Mouse (Mus musculus): Measurements from ENCODE around the gene Neo1. TPM values are rescaled to one million over a fixed set of nuclear protein-coding genes. Genes with fewer than 3 reads are reported as not detected.

Gene Neo1
- total and polyA plus RNA-seq, 3 experiments, result 0.85 to 2.1 (median 1.4) TPM

DNA sequence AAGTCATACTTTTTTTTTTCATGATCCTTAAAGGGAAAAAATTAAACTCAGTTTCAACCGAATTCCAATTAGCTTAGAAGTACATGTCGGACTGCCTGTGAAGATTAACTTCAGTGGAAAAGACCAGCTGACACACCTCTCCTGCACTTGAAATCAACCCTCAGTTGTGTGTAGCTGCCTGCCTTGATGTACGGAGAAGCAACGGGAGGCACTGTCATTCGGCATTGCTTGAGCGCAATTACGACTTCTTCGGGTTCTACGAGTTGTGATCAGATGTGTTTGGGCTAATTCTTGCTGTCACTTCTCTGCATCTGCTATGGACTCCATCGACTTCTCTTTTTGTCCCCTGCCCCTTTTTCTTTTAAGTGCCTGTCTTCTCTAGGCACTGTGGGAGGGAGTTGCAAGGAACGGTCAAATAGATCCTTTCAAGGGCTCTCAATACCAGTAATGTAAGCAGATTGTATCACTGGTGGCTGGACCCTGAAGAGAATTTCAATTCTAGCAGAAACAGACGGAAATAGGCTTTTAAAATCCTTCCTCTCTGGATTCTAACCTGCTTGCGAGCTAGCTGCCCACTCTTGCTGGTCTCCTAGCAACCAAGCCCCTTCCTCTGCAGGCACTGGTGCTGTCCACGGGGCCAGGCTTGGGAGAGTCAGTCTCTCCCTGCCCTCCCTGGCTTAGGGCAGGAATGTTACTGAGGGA, 36.0 kb upstream of the Neo1 start:
- H3K79me2 ChIP-seq (replicated peaks; ENCODE audit: control insufficient read depth, extremely low read depth, insufficient read depth, poor library complexity, severe bottlenecking), result no peaks in the 10 kb centered on the region
- H3K36me3 ChIP-seq (replicated peaks in 1 of 2; ENCODE audit: control insufficient read depth in 1 of 2, insufficient read depth in 1 of 2, low read length in 1 of 2), result no peaks in the 10 kb centered on the region
- H3K4me3 ChIP-seq (replicated peaks in 1 of 3; ENCODE audit: low read depth in 2 of 3, low read length in 2 of 3, poor library complexity in 1 of 3), result no peak overlapping the region
- H3K9me3 ChIP-seq (replicated peaks; ENCODE audit: low read length), result no peaks in the 10 kb centered on the region
- H3K4me2 ChIP-seq (ENCODE audit: insufficient read depth, low read depth, poor library complexity, severe bottlenecking), result no peak overlapping the region
- H3K27ac ChIP-seq (ENCODE audit: insufficient read depth, low read depth), result no peak overlapping the region
- no peak for TF ChIP-seq E2F4 (IDR thresholded peaks at IDR 0.05; ENCODE audit: insufficient replicate concordance, low read depth, low read length)
- TF ChIP-seq ELF1 (IDR thresholded peaks at IDR 0.05; ENCODE audit: low read depth, low read length), result no peak
- no peak for TF ChIP-seq CHD2 (IDR thresholded peaks at IDR 0.05; ENCODE audit: low read length)
- TF ChIP-seq EP300 (IDR thresholded peaks at IDR 0.05; ENCODE audit: low read length), result no peak
- dilution Hi-C loops (cut with MboI; ENCODE audit: extremely low pct_ligation_motif_present, extremely low pct_unique_long_range_greater_than_20kb, low sequenced_read_pairs) (no loop called here), in situ Hi-C loops (cut with MboI; ENCODE audit: low pct_ligation_motif_present, low pct_unique_long_range_greater_than_20kb, low sequenced_read_pairs) (no loop called here)
- H3K27me3 ChIP-seq (replicated peaks), result no peaks in the 10 kb centered on the region
- H3K9ac ChIP-seq (ENCODE audit: insufficient read depth, low read depth), result no peak overlapping the region
- no peaks in the 10 kb centered on the region for H3K4me1 ChIP-seq (ENCODE audit: control insufficient read depth in 1 of 2, insufficient read depth in 2 of 2)
- no peak for DNase-seq (ENCODE audit: extremely low read depth)

DNA sequence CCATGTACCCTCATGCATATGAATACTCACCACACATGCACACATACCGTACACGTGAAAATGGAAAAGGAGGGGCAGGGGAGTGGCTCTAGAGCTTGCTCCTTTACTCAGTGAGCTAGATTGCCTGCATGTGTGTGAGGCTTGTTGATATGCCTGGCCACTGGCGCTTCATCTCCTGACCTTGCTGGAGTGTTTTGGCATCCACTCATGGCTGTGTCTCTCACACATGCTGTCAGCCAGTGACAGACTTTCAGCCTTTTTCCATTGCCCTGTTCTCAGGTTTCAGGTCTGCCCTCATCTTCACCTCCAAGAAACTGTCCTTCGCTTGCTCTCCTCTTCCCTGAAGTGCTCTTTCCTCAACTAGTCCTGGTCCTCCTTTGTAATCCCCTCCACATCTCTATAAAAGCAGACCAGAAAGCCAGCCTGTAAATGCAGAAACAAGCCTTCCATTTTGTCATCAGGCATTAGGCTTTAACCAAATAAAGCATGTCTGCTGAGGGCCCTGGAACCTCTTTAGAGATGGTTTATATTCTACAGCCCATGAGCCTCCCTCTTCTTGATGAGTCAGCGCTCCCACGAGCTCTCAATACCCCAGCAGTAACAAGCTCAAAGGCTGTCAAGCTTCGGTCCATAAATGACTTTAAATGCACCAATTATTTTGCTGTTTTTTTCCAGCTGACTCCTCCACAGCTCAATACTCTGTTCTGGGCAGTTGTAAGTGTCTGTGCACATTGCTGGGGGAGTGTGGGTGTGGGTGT, 35.2 kb upstream of the Neo1 start:
- no peak overlapping the region for H3K4me3 ChIP-seq (replicated peaks in 1 of 3; ENCODE audit: low read depth in 2 of 3, low read length in 2 of 3, poor library complexity in 1 of 3)
- TF ChIP-seq CHD1 (IDR thresholded peaks at IDR 0.05; ENCODE audit: low read depth, low read length), result no peak
- no peak for TF ChIP-seq NRF1 (IDR thresholded peaks at IDR 0.05; ENCODE audit: low read depth, low read length)
- TF ChIP-seq PAX5 (IDR thresholded peaks at IDR 0.05; ENCODE audit: low read length), result no peak
- no peak for TF ChIP-seq USF1 (IDR thresholded peaks at IDR 0.05; ENCODE audit: low read depth, low read length)
- no peak for TF ChIP-seq NELFE (IDR thresholded peaks at IDR 0.05; ENCODE audit: low read depth, low read length)
- no peak for TF ChIP-seq MAZ (IDR thresholded peaks at IDR 0.05; ENCODE audit: low read depth, low read length)
- no peak for TF ChIP-seq CTCF (conservative IDR thresholded peaks at IDR 0.05 in 1 of 2, IDR thresholded peaks at IDR 0.05 in 1 of 2; ENCODE audit: low read depth in 2 of 2, low read length in 2 of 2)
- TF ChIP-seq MEF2A (IDR thresholded peaks at IDR 0.05; ENCODE audit: borderline replicate concordance, low read depth, low read length), result no peak
- no peak for TF ChIP-seq KAT2A (IDR thresholded peaks at IDR 0.05; ENCODE audit: insufficient replicate concordance, low read length)
- TF ChIP-seq SMC3 (IDR thresholded peaks at IDR 0.05; ENCODE audit: low read depth, low read length), result no peak
- no peak for TF ChIP-seq BHLHE40 (IDR thresholded peaks at IDR 0.05; ENCODE audit: low read depth, low read length)
- H3K27me3 ChIP-seq (replicated peaks), result no peaks in the 10 kb centered on the region
- no peaks in the 10 kb centered on the region for H3K4me1 ChIP-seq (ENCODE audit: control insufficient read depth in 1 of 2, insufficient read depth in 2 of 2)
- H3K9me3 ChIP-seq (replicated peaks; ENCODE audit: low read length), result no peaks in the 10 kb centered on the region
- H3K79me2 ChIP-seq (replicated peaks; ENCODE audit: control insufficient read depth, extremely low read depth, insufficient read depth, poor library complexity, severe bottlenecking), result no peaks in the 10 kb centered on the region
- H3K4me2 ChIP-seq (ENCODE audit: insufficient read depth, low read depth, poor library complexity, severe bottlenecking), result no peak overlapping the region
- DNase-seq (ENCODE audit: extremely low read depth), result no peak
- H3K36me3 ChIP-seq (replicated peaks in 1 of 2; ENCODE audit: control insufficient read depth in 1 of 2, insufficient read depth in 1 of 2, low read length in 1 of 2), result no peaks in the 10 kb centered on the region
- H3K9ac ChIP-seq (ENCODE audit: insufficient read depth, low read depth), result no peak overlapping the region
- dilution Hi-C loops (cut with MboI; ENCODE audit: extremely low pct_ligation_motif_present, extremely low pct_unique_long_range_greater_than_20kb, low sequenced_read_pairs), result no loop called here
- in situ Hi-C loops (cut with MboI; ENCODE audit: low pct_ligation_motif_present, low pct_unique_long_range_greater_than_20kb, low sequenced_read_pairs), result no loop called here
- no peak overlapping the region for H3K27ac ChIP-seq (ENCODE audit: insufficient read depth, low read depth)
